ENCODE assay signal across 10 mouse cellular contexts in the genomic region with DNA sequence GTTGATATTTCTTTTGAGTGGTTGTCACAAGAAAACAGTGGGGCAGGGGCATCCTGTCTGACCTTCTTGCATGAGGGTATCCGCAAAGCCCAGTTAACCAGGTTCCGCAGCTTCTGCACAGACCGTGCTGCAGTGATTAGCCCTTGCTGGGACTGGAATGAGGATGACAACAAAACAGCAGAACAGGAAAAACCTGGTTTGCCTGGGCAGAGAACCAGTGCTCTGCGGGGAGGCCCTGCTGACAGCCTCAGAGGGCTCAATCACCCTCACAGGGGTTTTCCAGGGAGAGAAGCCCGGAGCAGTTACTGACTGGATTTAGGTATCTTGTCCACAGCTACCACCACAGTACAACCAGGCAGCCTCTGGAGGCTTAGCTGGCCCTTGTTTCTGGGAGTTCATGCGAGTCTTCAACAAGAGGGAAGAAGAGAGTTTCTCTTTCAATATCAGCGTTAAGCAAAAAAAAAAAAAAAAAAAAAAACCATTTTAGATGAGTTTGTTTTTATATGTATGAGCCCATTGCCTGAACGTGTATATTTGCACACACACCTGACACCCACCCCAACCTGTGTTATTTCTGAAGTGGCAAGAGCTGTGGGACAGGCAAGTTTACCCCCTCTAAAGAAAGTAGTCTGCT. TPM values are rescaled to one million over a fixed set of nuclear protein-coding genes. Genes with fewer than 3 reads are reported as not detected.
DNase-seq lines count a peak whose midpoint lies in the region; ATAC-seq and TF ChIP-seq lines count a peak whose summit lies in the region.
"Had no signal": no experiment of that assay in that cellular context is flagged by ENCODE, and none has a peak within 500 bp of the region (broad histone marks: within the 10 kb centered on the region; RNA-seq: fewer than 3 reads in every experiment).

No protein-coding gene starts in this region.

- no peaks in the 10 kb centered on the region for H3K27me3 ChIP-seq in heart, embryonic 15.5 days

- in situ Hi-C loops in ES-E14 (cut with MboI; ENCODE audit: low sequenced_read_pairs in 2 of 2, unreplicated experiment in 2 of 2): no loop called here

- ATAC-seq in heart, embryonic 15.5 days (replicated peaks; ENCODE audit: insufficient number of reproducible peaks, insufficient read depth, low FRiP score, low read depth): peak; percentile 15; the same call in 1 of the 2 replicates
- no peak for ATAC-seq in megakaryocyte-erythroid progenitor cell, adult 5-6 weeks (replicated peaks; ENCODE audit: low FRiP score, low TSS enrichment, poor library complexity, severe bottlenecking)

- peak overlapping the region; percentile 19; the same call in 1 of the 2 replicates for H3K27ac ChIP-seq in heart, embryonic 15.5 days
- H3K27ac ChIP-seq in ES-E14 (ENCODE audit: insufficient read depth, low read depth, low read length, poor library complexity, severe bottlenecking) (peak overlapping the region; percentile 5; the same call in 1 of the 2 replicates), macrophage (peak overlapping the region; percentile 50)
- H3K27ac ChIP-seq: hindbrain, embryonic 10.5 days had no signal

- H3K4me2 ChIP-seq in heart, embryonic 15.5 days: no peak overlapping the region

- no peaks in the 10 kb centered on the region for H3K36me3 ChIP-seq in heart, embryonic 15.5 days
- H3K36me3 ChIP-seq in ES-E14 (ENCODE audit: control insufficient read depth, insufficient read depth, low read length, poor library complexity, severe bottlenecking) (no peaks in the 10 kb centered on the region), macrophage (ENCODE audit: inconsistent target) (no peaks in the 10 kb centered on the region)
- H3K36me3 ChIP-seq: hindbrain, embryonic 10.5 days had no signal

- H3K9ac ChIP-seq in heart, embryonic 15.5 days: no peak overlapping the region
- no peak overlapping the region for H3K9ac ChIP-seq in ES-E14 (ENCODE audit: insufficient read depth, low read depth, low read length, poor library complexity, severe bottlenecking)

- H3K4me3 ChIP-seq in heart, embryonic 15.5 days: no peak overlapping the region
- H3K4me3 ChIP-seq in ES-E14 (ENCODE audit: insufficient read depth in 1 of 2, low read depth in 1 of 2, low read length in 2 of 2, poor library complexity in 1 of 2, severe bottlenecking in 1 of 2): peak overlapping the region in 1 of 2 experiments; percentile 11; a peak in 1 of 4 replicates
- no peak overlapping the region for H3K4me3 ChIP-seq in macrophage (ENCODE audit: inconsistent target)
- H3K4me3 ChIP-seq: hindbrain, embryonic 10.5 days had no signal

- H3K9me3 ChIP-seq in heart, embryonic 15.5 days (replicated peaks): no peaks in the 10 kb centered on the region
- no peaks in the 10 kb centered on the region for H3K9me3 ChIP-seq in ES-E14 (ENCODE audit: control insufficient read depth, insufficient read depth, low read depth, low read length)
- H3K9me3 ChIP-seq: hindbrain, embryonic 10.5 days had no signal

- H3K79me2 ChIP-seq in macrophage (ENCODE audit: inconsistent target): no peaks in the 10 kb centered on the region

- 41% methylated on average over 8 of the region's 8 CpGs for WGBS in heart, embryonic 15.5 days
- WGBS in macrophage (ENCODE audit: missing documents): 19% methylated on average over 7 of the region's 8 CpGs

- peaks cover 20% of the 10 kb centered on the region for H3K4me1 ChIP-seq in heart, embryonic 15.5 days (replicated peaks)
- peaks cover 2 to 30% of the 10 kb centered on the region in 2 experiments; a peak in 3 of 4 replicates for H3K4me1 ChIP-seq in ES-E14 (ENCODE audit: control insufficient read depth in 2 of 2, insufficient read depth in 2 of 2, low read length in 2 of 2, poor library complexity in 1 of 2)

- DNase-seq in heart, adult 11 months: no peak
- DNase-seq in ES-E14 (ENCODE audit: low read depth, low spot score): peak; percentile 36
- DNase-seq in forelimb bud, embryonic 11.5 days (ENCODE audit: low read depth, low spot score): peak; percentile 19
- no peak for DNase-seq in retina, postnatal 1 day
- DNase-seq in adrenal gland, adult 2 months: no peak
- DNase-seq: adrenal gland, postnatal 10 days had no signal

TF ChIP-seq in ES-E14, 5 proteins besides CTCF, POLR2A, EP300 and RAD21:
- TF ChIP-seq ZNF384 (IDR thresholded peaks at IDR 0.05; ENCODE audit: low read depth, low read length): no peak
- TF ChIP-seq CHD2 (IDR thresholded peaks at IDR 0.05; ENCODE audit: low read depth, low read length): 0 out of 2 replicates have a peak, but pooled peaks have one; percentile 26
- no peak for TF ChIP-seq ZC3H11A (IDR thresholded peaks at IDR 0.05; ENCODE audit: borderline replicate concordance, low read depth, low read length)
- TF ChIP-seq MAFK (IDR thresholded peaks at IDR 0.05; ENCODE audit: insufficient read depth, low read depth, low read length): no peak
- no peak for TF ChIP-seq HCFC1 (IDR thresholded peaks at IDR 0.05; ENCODE audit: borderline replicate concordance, insufficient read depth, low read length)

RNA-seq across cellular contexts. Expression of a gene that starts 49.9 kb away (rescaled TPM):
- polyA plus RNA-seq in heart, embryonic 15.5 days (2015; fragmentation: Nextera tagmentation; extraction: Ambion mirVana): 301 and 302 TPM in 2 replicates
- 148 and 215 TPM in 2 replicates for total RNA-seq in ES-E14 (2012; rRNA removed)
- 100 to 1,000 TPM in 7 of 26 experiments, 10 to 100 TPM in 19; 16.4 to 148 (median 58.4) TPM for total RNA-seq in macrophage (2018; cell fraction: chromatin; rRNA removed)
- total RNA-seq in macrophage (2018; cell fraction: cytosol; rRNA removed): 100 to 1,000 TPM; 117 to 287 (median 197) TPM
- total RNA-seq in macrophage (2018; cell fraction: nucleus; rRNA removed): 10 to 100 TPM; 20.4 to 99.3 (median 61.2) TPM
- polyA plus RNA-seq in macrophage (2018): 135 to 267 TPM (median 190 TPM) in 3 replicates
- total RNA-seq in megakaryocyte-erythroid progenitor cell, adult 5-6 weeks (2014; fragmentation: Nextera tagmentation): 335 and 357 TPM in 2 replicates
- 358 and 418 TPM in 2 replicates for total RNA-seq in megakaryocyte-erythroid progenitor cell, adult 5-6 weeks (2017)
- total RNA-seq in adrenal gland, adult 2 months (2021): 100 to 1,000 TPM; 208 to 242 TPM
- polyA plus RNA-seq in adrenal gland, adult 2 months (2012; rRNA removed): 12.5 and 14.8 TPM in 2 replicates

RNA-seq across cellular contexts. Expression of a gene that starts 58.5 kb away (rescaled TPM):
- polyA plus RNA-seq in heart, embryonic 15.5 days (2015; fragmentation: Nextera tagmentation; extraction: Ambion mirVana): 61.4 and 82.5 TPM in 2 replicates
- total RNA-seq in ES-E14 (2012; rRNA removed): 30.6 and 34.7 TPM in 2 replicates
- 1,000 to 10,000 TPM in 13 of 26 experiments, 100 to 1,000 TPM in 11, 10 to 100 TPM in 2; 42.1 to 2,520 (median 1,089) TPM for total RNA-seq in macrophage (2018; cell fraction: chromatin; rRNA removed)
- total RNA-seq in macrophage (2018; cell fraction: cytosol; rRNA removed): 1,000 to 10,000 TPM in 14 of 26 experiments, 100 to 1,000 TPM in 10, 10 to 100 TPM in 2; 49.8 to 3,343 (median 1,043) TPM
- 1,000 to 10,000 TPM in 19 of 26 experiments, 100 to 1,000 TPM in 6, 10 to 100 TPM in 1; 39.2 to 3,429 (median 1,688) TPM for total RNA-seq in macrophage (2018; cell fraction: nucleus; rRNA removed)
- polyA plus RNA-seq in macrophage (2018): 33.4 to 92.7 TPM (median 64.6 TPM) in 3 replicates
- 13.8 and 29.4 TPM in 2 replicates for total RNA-seq in megakaryocyte-erythroid progenitor cell, adult 5-6 weeks (2014; fragmentation: Nextera tagmentation)
- 71.6 and 81.5 TPM in 2 replicates for total RNA-seq in megakaryocyte-erythroid progenitor cell, adult 5-6 weeks (2017)
- total RNA-seq in adrenal gland, adult 2 months (2021): 10 to 100 TPM; 90.6 to 94.6 TPM
- polyA plus RNA-seq in adrenal gland, adult 2 months (2012; rRNA removed): 197 and 256 TPM in 2 replicates

Comparison
In these comparisons a context has a peak if more than half of its experiments do, and no peak if none do; other contexts are left out.
1. DNase-seq: peak in ES-E14 (single experiment) and forelimb bud, embryonic 11.5 days (single experiment); none in heart, adult 11 months (single experiment), retina, postnatal 1 day (single experiment) and adrenal gland, adult 2 months (single experiment).
2. Peak in every context shown above with its lines, with median percentiles within 50 percentile points of each other: H3K27ac ChIP-seq.